Mouse (Mus musculus) embryo, embryonic 10.5 days (tissue): ENCODE data around the gene Epb41l5.

Experiments
- DNase-seq: peaks from one replicate; pipeline ENCODE4 v3.0.0-alpha.2; 2015; ENCODE audit warnings: low spot score

Gene Epb41l5

DNA sequence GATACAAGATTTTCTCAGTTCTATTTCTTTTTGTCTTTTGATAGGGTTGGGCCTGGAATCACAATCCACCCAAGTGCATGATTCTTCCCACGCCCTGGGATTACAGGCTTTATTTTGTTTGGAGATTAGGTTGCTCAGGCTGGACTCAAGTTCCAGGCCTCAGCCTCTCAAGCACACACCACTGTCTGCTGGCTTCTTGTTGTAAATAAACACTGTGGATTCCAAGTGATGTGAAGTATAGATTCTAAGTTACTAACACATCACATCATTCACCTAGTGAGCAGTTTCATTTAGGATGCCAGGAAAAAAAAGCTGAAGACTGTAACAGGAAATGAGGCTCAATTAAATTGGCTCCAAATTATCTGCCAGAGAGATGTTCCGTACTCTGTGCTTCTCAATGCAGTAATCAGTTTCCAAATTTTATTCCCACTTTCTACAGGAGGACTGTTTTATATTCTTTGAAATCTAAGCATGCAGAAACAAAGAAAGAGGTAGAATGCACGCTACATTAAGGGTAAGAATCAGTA, 51.8 kb downstream of the Epb41l5 start:
- DNase-seq = no peak

DNA sequence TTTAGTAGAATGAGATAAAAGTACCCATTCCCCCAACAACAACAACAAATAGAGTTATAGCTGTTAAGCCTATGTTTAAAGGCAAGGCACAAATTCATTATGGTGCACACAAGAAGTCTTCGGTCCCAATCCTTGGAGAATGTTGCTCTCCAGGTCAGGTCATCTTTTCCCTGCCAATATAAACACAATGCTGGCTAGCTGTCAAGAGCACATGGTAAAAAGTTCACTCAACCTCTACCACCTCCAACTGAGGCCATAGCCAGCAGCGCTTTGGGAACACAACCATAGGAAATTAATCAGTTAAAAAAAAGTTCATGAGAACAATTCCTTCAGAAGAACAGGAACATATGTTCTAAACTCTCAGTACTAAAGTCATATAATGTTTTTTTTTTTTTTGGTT, 58.8 kb downstream of the Epb41l5 start:
- DNase-seq = no peak

DNA sequence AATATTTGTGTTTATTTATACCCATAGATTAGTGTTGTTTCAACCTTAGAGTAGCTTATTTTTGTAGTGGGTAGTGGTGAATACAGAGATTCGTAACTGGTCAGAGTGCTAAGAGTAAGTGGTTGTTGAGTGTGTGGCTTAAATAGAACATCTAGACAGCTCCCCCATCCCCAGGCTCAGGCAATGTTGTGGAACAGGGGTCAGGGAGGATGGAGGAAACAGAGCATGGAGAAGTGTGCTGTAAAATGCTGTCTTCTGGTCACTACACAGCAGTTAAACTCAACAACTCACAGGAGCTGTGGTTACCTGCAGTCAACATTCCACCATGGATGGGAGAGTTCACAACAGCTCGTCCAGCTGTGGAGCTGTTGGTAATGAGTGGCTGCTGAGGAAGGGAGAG, 63.8 kb downstream of the Epb41l5 start:
- DNase-seq = no peak

DNA sequence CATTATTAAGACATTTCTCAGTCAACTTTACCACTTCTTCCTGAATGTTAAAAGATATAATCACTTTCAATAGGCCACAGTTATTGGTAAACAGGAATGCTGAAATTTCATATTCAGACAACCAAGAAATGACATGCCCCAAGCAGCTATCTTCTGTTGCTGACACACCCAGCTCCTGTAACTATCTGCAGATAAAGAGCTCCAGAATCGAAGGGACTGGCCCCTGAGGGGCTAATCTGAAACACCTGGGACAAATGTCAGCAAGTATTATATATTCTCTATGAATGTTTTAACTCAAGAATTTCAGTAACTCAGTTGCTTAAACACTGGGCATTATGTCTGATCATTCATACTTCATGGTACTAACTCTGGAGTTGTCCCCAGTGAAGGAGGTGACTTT, 78.7 kb downstream of the Epb41l5 start:
- DNase-seq = no peak

DNA sequence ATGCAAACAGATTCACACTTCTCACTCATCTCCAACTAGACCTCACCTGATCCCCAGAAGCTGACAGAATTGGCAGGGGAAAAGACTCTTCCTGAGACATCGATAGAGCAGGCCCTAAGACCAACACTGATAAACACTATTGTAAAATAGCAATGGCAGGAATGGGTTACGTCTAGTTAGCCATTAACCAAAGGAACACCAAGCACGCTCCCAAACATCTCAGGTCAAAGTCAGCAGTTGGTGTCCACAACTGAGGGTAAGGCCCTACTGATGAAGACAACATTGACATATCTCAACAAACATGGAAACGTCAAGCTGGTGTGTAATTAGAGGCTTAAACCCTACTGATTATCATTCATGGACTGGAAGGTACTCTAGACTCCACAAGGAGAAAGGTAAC, 83.3 kb downstream of the Epb41l5 start:
- no peak for DNase-seq

DNA sequence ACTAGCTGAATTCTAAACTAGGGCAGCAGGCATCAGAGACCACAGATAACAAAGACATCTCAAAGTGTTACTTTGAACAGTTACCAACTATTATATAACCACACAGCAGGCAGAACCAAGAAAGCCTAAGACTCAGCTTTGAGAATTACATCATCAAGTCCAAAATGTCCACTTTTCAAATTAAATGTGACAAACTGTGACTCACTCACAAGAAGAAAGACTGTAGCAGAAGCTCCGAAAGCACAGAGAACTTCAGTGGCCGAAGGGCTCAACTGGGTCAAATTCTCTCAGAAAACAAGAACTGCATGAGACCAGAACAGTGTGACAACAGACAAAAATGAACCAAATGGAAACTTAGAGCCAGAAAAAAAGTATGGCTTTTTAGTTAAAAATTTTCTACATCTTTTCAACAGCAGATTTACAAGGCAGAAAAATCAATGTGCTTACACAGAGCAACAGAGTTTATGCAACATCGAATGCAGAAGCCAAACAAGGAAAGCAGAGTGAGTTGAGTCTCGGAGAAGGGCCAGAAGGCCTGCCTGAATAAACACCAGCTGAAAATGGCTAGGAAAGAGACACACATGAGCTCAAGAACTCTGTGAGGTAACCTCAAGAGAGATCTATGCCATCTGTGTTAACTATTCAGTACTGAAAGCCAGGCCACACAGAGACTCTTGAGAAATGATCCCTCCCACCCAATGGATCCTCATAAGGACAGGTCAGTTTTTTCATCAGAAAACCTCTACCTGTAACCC, 91.0 kb downstream of the Epb41l5 start:
- DNase-seq = no peak

DNA sequence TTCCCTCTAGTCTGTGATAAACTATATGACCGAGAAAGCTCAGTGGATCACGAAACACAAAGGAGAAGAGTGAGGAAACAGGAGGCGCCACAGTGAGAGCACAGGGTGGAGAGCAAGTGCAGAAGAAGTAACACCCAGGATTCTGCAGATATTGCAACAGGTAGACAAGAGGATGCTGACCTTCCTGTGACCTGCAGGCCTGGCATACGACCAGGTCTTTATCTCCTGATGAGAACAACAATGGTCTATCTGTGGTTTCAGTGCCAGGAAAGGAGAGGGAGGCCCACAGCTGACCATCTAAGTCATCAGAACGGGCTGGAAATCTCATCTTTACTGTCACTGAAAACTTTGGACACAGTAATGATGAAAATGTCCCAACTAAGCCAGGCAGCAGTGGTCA, 93.1 kb downstream of the Epb41l5 start:
- no peak for DNase-seq

DNA sequence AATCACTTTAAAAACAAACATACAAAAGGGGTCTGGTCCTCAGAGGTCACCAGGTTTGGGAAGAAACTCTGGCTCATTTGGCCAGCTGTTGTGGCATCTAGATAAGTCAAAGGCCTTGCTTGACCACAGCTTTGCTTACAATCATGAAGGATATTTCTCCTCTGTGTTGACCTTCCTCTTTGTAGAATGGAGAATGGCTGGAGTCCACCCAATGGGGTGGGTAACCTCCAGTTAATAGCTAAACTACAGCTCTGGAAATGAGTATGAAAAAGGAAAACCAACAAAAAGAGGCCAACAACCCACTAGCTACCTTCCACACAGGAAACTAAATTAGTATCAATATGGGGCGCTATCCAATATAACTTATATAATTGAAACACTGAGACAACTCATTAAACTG, 97.1 kb downstream of the Epb41l5 start:
- DNase-seq = no peak

DNA sequence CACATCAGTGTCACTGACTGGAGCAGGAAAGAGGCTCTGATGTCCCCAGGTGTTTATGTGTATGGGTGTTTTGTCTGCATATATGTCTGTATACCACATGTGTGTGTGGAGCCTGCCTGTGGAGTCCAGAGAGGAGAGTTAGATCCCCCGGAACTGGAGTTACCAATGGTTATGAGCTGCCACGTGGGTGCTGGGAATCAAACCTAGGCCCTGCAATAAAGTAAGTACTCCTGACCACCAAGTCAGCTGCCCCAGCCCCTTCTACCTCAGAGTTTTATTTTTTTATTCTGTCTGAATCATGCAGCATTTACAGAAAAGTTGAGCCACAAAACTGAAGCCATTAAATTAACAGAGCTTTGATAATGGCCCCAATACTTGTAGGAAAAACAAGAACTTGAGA, 98.7 kb downstream of the Epb41l5 start:
- DNase-seq = no peak

DNA sequence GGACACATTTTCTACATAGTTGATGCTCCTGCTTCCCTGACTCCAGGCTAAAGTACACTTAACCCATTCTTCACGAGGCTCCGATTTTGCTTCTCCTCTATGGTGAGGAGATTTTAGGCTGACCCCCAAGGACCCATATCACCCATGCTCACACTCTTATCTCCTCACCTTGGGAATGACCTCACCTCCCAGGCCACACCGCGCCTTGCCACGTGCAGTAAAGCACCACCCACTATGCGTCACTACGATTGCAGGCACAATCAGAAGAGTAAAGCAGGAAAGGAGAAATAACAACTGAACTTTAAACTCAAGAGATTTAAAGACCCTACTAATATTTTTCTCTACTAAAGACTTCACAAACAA, 99.5 kb downstream of the Epb41l5 start:
- no peak for DNase-seq

DNA sequence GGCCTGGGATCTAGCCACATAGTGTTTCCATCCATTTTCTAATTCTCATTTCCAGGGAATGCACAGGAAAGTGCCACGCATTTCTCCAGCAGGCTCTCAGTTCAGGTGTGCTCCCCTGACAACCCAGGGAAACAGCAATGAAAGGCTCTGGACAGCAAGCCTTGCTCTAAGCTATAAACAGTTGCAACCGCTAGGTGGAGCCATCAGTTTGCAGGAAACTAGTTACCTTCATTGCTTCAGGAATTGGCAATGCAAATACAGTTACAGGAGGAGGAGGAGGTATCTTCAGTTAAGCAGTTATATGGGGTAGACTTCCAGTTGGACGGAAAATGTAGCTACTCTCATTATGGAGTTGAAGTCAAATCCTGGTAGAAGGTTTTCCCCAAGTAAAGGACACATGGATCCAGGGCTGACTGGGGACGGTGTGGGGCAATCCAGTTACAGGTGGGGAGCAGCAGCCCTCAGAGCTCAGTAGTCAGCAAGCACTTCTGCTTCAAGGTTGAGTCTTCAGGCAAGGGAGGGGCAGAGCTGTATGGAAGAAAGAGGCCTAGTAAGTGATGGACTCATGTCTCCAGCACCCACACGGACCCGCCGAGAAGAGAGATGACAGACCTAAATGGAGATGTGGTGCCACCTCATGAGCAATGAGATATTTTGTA, 100.0 kb downstream of the Epb41l5 start:
- peak; percentile 82 for DNase-seq

DNA sequence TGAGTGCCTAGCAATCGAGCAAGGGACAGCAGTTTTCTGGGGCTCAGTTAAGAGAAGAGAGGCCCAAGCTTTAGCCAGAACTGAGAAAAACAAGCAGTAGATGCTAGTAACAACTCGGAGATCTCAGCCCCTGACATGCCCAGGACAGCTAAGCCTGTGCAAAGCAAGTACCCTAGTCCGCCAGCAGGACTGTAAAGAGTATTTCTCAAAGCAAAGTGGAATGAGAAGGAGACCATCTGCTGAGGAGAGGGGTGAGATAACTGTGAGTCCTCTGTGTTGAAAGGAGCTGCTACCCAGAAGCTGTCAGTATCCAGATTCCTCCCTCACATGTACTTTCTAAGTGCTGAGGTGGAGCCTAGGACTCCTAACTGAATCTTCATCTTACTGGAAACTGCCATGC, 102.3 kb downstream of the Epb41l5 start:
- no peak for DNase-seq

DNA sequence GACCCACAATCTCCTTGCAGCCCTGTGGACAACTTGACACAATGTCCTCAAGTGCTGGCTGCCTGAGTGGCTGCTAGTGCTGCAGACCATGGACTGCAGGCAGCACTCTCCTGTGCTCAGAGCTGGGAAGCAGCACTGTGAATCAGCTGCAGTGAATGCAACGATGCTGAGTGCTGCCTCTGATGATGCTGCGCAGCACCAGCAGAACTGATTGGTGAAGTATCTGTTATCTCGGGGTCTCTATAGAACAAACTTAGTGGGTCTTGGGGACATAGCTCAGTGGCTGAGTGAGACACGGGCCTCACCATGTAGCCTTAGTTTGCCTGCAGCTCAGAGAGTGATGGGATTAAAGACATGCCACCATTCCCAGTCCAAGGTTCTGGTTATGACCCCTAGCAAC, 103.1 kb downstream of the Epb41l5 start:
- DNase-seq = no peak

DNA sequence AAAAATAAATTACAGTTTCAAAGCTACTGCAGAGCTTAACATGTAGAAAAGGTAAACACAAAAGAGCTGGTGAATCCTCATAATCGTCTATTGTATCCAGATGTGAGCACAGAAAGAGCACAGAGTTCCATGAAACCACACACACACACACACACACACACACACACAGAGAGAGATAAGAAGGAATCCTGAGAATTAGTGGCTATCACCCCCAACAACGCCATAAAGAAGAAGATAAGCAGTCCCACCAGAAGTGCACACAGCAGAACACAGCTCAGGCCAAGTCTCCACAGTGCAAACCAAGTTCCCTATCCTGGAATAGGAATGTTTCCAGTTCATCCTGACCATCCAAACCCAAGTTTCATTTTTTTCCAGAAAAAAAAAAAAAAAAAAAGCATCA, 103.6 kb downstream of the Epb41l5 start:
- no peak for DNase-seq

DNA sequence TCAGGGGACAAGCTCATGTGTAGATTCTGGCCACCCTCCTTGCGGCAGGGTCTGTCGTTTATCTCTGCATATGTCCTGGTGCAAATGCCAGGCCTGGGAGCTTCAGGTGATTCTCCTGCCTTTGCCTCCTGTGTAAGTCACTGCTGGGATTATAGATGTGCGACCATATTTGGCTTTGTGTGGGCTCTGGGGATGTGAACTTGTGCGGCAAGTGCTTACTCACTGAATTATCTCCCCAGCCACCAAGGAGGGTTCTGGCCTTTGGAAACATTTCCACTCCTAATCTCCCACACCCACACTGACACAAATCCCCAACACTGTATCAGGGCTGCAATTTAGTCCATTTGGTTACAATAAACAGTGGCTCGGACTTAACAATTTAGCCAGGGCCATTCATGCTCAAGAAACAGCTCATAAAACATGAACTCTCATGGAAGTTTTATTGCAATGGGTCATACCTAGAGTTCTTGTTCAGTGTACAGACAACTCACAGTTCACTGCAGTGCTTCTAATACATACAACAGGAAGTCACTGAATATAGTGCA, 104.1 kb downstream of the Epb41l5 start:
- no peak for DNase-seq

DNA sequence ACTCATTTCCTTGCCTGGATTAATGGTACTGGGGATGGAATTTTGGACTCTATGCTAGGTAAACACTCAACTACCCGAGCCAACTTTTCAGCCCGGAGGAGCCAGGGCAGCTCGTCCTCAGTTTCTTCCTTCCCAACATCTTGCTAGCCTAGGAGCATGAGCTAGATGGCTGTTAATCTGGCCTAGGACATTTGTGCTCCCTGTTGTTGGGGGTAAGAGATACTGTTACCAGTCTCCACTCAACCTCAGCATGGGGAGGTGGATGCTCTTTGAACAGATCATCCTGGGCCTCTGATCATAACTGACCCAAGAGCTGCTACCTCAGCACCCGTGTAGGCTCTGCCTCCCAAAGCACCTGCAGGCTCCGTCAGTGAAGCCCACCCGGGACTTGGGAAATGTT, 105.5 kb downstream of the Epb41l5 start:
- no peak for DNase-seq

DNA sequence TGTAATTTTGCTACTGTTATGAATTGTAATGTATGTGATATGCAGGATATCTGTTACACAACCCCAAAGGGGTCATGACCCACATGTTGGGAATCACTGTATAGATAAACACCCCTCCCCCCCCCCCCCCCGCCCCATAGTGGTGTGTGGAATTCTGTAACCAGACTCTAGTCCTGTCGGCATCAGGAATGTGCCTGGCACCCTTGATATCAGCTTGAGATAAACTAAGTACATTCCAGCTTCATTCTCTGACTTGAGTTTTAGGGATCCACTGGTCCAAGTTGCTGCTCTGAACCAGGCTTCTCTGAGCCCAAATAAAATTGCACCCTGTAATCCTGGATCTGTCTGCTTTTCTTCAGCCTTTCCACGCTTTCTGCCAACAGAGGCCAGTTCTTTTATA, 107.2 kb downstream of the Epb41l5 start:
- no peak for DNase-seq

DNA sequence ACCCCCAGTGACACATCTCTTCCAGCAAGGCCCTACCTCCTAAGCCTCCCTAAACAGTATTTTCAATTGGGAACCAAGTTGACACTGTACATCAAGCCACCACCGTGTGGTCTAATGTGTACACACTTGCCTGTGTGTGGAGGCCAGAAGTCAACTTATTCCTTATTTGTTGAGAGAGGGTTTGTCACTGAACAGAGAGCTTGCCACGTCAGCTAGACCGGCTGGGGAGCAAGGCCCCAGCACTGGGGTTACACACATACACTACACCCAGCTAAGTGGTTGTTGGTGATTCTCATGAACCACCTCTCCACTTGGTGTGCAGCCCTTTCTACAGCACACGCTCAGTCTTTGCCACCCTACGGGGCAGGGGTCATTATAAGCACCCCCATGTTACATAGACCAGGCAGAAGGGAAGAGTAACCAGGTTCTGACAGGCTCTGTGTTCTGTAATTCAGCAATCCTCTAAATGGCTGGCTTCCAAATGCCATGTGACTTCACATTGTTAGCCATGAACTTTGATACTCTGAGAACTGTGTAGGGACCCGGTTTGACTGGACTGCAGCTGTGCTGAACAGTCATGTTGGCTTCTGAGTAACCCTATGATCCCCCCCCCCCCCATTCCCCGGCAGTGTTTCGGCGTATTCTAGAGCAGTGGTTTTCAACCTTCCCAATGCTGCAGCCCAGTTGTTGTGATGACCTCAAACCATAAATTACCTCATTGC, 107.8 kb downstream of the Epb41l5 start:
- DNase-seq = no peak

DNA sequence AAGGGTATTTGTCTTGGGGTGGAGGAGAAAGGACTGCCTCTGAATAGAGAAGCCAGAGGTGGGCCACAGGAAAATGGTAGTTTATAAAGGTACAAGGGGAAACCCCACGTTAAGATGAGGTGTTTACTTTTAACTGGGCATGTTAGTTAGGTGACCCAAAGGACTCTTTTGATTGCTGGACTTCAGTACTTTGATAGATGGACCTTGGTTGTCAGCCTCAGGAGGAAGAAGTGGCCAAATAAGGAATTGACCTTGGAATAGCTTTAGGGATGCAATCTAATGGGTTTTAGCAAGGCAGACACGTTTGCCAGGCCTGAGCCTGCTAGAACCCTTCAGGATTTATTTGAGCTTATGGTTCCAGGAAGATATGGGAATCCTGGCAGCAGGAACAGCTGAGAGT, 109.5 kb downstream of the Epb41l5 start:
- no peak for DNase-seq

DNA sequence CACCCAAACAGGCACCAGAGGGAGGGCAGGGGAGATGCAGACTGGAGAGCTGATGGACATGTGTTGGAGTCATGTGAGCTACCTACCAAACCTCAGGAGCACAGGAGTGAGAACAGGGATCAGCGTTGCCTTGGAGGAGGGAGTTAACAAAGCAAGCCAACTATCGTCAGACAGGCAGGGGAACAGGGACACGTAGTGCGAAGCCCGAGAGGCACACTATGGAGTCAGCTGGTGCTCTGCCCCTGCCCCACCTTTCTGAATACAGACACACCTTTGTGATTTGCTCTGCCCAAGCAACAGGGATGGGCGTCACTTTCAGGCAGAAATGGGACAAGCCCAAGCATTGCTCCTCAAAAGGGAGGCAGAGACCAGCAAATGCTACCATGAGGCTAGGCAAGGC, 111.1 kb downstream of the Epb41l5 start:
- DNase-seq = no peak

DNA sequence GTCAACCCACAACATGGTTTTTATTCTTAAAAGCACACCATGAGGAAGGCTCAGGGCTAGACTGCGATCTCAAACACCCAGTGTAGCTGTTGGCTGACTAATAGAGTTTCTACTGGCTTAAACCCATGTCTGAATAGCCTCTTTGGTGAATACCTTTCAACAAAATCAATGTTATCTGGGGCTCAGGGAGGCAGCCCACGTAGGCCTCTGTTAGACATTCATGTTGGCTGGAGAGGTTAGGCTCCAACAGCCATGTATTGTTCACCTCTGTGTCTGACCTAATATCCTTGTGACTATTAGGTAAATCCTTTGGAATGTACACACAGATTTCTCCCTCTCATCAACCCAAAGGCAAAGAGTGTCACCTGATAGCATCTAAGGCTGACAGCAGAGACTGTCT, 112.7 kb downstream of the Epb41l5 start:
- DNase-seq = no peak

DNA sequence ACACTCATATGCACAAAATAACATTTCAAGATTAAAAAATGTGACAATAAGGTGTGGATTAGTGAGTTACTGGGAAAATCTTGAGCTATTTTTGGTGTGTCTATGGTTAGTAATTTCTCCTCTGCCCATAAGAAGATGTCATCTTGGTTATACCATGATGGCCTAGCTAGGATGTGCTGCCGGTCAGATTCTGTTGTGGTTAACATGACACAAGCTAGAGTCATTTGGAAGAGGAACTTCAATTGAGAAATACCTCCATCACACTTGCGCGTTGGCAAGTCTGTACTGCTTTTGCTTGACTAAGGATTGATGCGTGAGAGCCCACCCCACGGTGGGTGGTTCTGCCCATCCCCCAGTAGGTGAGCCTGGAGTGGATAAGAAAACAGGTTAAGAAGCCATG, 114.5 kb downstream of the Epb41l5 start:
- no peak for DNase-seq
